Mouse (Mus musculus) neural tube, embryonic 13.5 days (tissue): ENCODE results near the gene Gm12790. TPM values are rescaled to one million over a fixed set of nuclear protein-coding genes. Genes with fewer than 3 reads are reported as not detected.
"Not testable (repeated sequence)": the region's sequence is repeated elsewhere in the genome, so short reads cannot be mapped to it uniquely, and the experiment has no call there.

Experiments used
- ATAC-seq: fragments of 200-750 bp; cut with Nextera tagmentation; 2 replicates; pipeline ENCODE4 v1.8.0; 2017; ENCODE audit warnings: low read depth, mild to moderate bottlenecking, moderate TSS enrichment, moderate library complexity
- H3K27ac ChIP-seq: fragments of 300-500 bp; sonication (generic); replicated peaks from 2 replicates; pipeline ENCODE4 v1.5.1; 2015; ENCODE audit warnings: moderate library complexity, mild to moderate bottlenecking, inconsistent platforms
- H3K27me3 ChIP-seq: fragments of 300-500 bp; sonication (generic); 2 replicates; pipeline ENCODE4 v1.6.1; 2015; ENCODE audit warnings: mild to moderate bottlenecking, inconsistent platforms
- H3K36me3 ChIP-seq: fragments of 300-500 bp; sonication (generic); 2 replicates; pipeline ENCODE4 v1.6.1; 2015; ENCODE audit warnings: mild to moderate bottlenecking, inconsistent platforms
- H3K4me1 ChIP-seq: fragments of 300-500 bp; sonication (generic); replicated peaks from 2 replicates; pipeline ENCODE4 v1.6.1; 2015; ENCODE audit warnings: inconsistent platforms
- H3K4me2 ChIP-seq: fragments of 300-500 bp; sonication (generic); 2 replicates; pipeline ENCODE4 v1.6.1; 2015; ENCODE audit warnings: inconsistent platforms, mild to moderate bottlenecking, moderate library complexity
- H3K4me3 ChIP-seq: fragments of 300-500 bp; sonication (generic); 2 replicates; pipeline ENCODE4 v1.5.1; 2015; ENCODE audit warnings: mild to moderate bottlenecking, inconsistent platforms
- H3K9ac ChIP-seq: fragments of 300-500 bp; sonication (generic); 2 replicates; pipeline ENCODE4 v1.6.1; 2015; ENCODE audit warnings: moderate library complexity, mild to moderate bottlenecking, inconsistent platforms
- H3K9me3 ChIP-seq: fragments of 300-500 bp; sonication (generic); 2 replicates; pipeline ENCODE4 v1.6.1; 2016; ENCODE audit warnings: inconsistent platforms
- WGBS: fragments of 180-500 bp; shearing (Covaris S2); methylation state at CpG from one replicate; pipeline ENCODE4 v1.1.7; 2015; 5-methylcytosine and 5-hydroxymethylcytosine counted together
- polyA plus RNA-seq: library from polyadenylated mRNA; unstranded; fragments of >200 nt; fragmentation: Nextera tagmentation; extraction: Ambion mirVana; gene quantifications from 2 replicates; pipeline ENCODE4 v1.2.1, GENCODE M21; 2015

The Gm12790 gene
- polyA plus RNA-seq: not detected in 2 replicates

GRCm38 (mm10) chr4:101980949-101981348, at the start of gene Gm12790:
TSS of gene Gm12790 (minus strand) at chr4:101981049.
- 86% methylated on average over 1 of the region's 5 CpGs for WGBS
- H3K36me3 ChIP-seq, H3K27me3 ChIP-seq, H3K4me2 ChIP-seq, H3K9ac ChIP-seq, ATAC-seq, H3K9me3 ChIP-seq, H3K4me1 ChIP-seq, H3K4me3 ChIP-seq, H3K27ac ChIP-seq: not testable (repeated sequence)

GRCm38 (mm10) chr4:102026619-102027018, 45.8 kb upstream of the Gm12790 start:
- no peak for ATAC-seq
- WGBS: 89% methylated on average over 6 of the region's 6 CpGs

DNA sequence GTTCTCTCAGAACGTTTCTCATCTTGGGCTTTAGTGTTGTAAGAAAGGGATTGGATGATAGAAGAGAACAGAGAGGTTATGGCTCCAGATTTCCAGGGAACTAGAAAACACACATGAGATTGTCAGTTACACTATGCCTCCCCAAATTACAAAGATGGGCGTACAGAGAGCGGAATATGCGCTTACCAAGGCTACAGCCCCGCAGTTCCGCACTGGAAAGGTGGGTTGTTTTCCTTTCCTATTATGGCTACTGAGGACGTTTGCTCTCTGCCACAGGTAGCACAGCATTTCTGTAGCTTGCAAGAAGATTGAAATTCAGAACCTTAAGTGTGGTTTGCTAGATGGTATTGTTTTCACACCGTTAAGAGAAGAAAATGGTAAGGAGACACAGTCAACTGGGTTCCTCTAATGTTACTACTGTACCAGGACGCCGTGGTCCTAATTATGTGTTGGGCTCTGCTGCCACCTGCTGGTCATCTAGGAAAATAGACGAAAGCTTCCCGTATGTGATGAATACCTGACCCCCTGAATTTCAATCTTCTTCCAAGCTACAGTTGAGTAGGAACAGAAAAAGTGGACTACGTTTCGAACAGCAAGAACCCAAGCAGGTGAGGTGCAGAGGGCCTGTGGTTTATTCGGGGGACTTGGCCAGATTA, 17.5 kb upstream of the Gm12790 start:
- no peak overlapping the region for H3K27ac ChIP-seq
- ATAC-seq: peak; percentile 84
- no peaks in the 10 kb centered on the region for H3K9me3 ChIP-seq
- H3K27me3 ChIP-seq: no peaks in the 10 kb centered on the region
- no peak overlapping the region for H3K4me2 ChIP-seq
- no peaks in the 10 kb centered on the region for H3K36me3 ChIP-seq
- H3K4me3 ChIP-seq: no peak overlapping the region
- 41% methylated on average over 15 of the region's 15 CpGs for WGBS
- no peaks in the 10 kb centered on the region for H3K4me1 ChIP-seq
- H3K9ac ChIP-seq: no peak overlapping the region

More at GRCm38 (mm10) chr4:102026619-102027018, 45.8 kb upstream of the Gm12790 start:
- no peak overlapping the region for H3K4me2 ChIP-seq
- no peaks in the 10 kb centered on the region for H3K36me3 ChIP-seq
- H3K4me3 ChIP-seq: no peak overlapping the region
- no peak overlapping the region for H3K9ac ChIP-seq
- no peaks in the 10 kb centered on the region for H3K9me3 ChIP-seq
- no peaks in the 10 kb centered on the region for H3K27me3 ChIP-seq
- H3K27ac ChIP-seq: no peak overlapping the region
- H3K4me1 ChIP-seq: no peaks in the 10 kb centered on the region

DNA sequence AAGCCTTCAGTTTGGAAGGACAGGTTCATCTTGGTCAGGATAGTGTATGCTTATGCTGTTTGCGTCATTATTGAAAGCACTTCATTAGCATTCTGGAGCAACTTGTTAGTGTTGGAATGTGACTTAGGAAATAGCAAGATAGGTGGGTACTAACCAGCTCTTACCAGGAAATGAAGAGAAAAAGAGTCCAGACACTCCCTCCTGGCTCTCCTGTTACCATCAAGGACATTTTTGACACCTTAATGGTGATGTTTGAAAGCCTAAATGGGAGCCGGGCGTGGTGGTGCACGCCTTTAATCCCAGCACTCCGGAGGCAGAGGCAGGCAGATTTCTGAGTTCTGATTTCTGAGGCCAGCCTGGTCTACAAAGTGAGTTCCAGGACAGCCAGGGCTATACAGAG, 16.6 kb upstream of the Gm12790 start:
- H3K36me3 ChIP-seq: no peaks in the 10 kb centered on the region
- WGBS: 94% methylated on average over 5 of the region's 5 CpGs
- H3K9ac ChIP-seq: no peak overlapping the region
- no peak overlapping the region for H3K4me3 ChIP-seq
- ATAC-seq: no peak
- no peaks in the 10 kb centered on the region for H3K27me3 ChIP-seq
- H3K27ac ChIP-seq: no peak overlapping the region
- H3K9me3 ChIP-seq: no peaks in the 10 kb centered on the region
- H3K4me2 ChIP-seq: no peak overlapping the region
- no peaks in the 10 kb centered on the region for H3K4me1 ChIP-seq

DNA sequence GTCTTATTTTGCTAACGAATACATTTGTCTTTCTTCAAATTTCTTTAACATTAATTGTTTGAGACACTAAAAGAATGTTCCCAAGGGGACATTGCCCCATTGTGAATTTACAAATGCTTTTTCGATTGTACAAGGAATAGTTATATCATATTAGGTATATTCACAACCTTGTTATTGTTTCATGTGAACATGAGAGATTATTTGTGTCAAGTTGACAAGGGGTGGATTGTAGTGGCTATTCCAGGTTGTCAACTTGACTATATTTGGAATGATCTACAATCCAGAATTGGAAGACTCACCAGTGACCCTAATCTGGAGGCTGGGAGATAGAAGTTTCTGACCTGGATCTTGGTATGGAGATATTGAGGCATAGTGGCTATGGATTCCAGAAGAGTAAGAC, 5.5 kb upstream of the Gm12790 start, which contains the start of gene Gm12789:
Gm12789 (plus strand) TSS at position 301 of the 400 bp plus-strand sequence.
- WGBS: 89% methylated on average over 2 of the region's 2 CpGs
- not testable (repeated sequence) for H3K4me2 ChIP-seq, H3K27ac ChIP-seq, H3K27me3 ChIP-seq, H3K36me3 ChIP-seq, ATAC-seq, H3K4me3 ChIP-seq, H3K9me3 ChIP-seq, H3K9ac ChIP-seq, H3K4me1 ChIP-seq

DNA sequence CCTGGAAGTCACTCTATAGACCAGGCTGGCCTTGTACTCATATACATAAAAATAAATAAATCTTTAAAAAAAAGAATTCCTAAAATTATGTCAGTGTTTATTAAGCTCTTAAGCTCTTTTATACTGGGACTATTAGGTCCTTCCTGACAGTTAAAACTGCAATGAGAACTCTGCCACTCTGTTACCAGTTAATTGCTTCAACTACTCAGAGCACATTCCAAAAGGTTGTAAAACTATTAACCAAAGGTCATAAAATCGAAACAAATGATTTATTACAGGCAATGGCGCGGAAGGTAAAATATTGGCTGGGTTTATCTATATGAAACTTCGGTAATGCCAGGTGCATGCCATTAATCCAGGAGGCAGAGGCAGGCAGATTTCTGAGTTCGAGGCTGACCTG, 4.8 kb upstream of the Gm12790 start:
- H3K4me1 ChIP-seq: no peaks in the 10 kb centered on the region
- H3K9me3 ChIP-seq: no peaks in the 10 kb centered on the region
- no peak for ATAC-seq
- H3K27ac ChIP-seq: no peak overlapping the region
- no peak overlapping the region for H3K4me3 ChIP-seq
- 59% methylated on average over 5 of the region's 5 CpGs for WGBS
- H3K36me3 ChIP-seq: no peaks in the 10 kb centered on the region
- H3K27me3 ChIP-seq: no peaks in the 10 kb centered on the region
- no peak overlapping the region for H3K9ac ChIP-seq
- no peak overlapping the region for H3K4me2 ChIP-seq

- H3K27ac ChIP-seq, H3K4me2 ChIP-seq, H3K36me3 ChIP-seq, ATAC-seq, H3K27me3 ChIP-seq, H3K9me3 ChIP-seq, H3K4me1 ChIP-seq, H3K9ac ChIP-seq, H3K4me3 ChIP-seq: not testable (repeated sequence)
- WGBS: 88% methylated on average over 2 of the region's 2 CpGs
Observed at GRCm38 (mm10) chr4:101940107-101940506, 40.7 kb downstream of the Gm12790 start, which contains the start of gene Gm12794. TSS of gene Gm12794 (plus strand) at chr4:101940407.

Other genes starting within 250 kb of the Gm12790 start
- gene B020004J07Rik, start 137.0 kb downstream of the Gm12790 start, polyA plus RNA-seq: not detected in 2 replicates
- not detected in 2 replicates for gene C130073F10Rik, start 87.3 kb downstream of the Gm12790 start, polyA plus RNA-seq
- not detected in 2 replicates for gene Gm12800, start 71.9 kb downstream of the Gm12790 start, polyA plus RNA-seq
- not detected in 2 replicates for gene Gm12794, start 40.6 kb downstream of the Gm12790 start, polyA plus RNA-seq
- not detected in 2 replicates for gene Gm12789, start 5.6 kb upstream of the Gm12790 start, polyA plus RNA-seq
- gene Pde4b, start 106.5 kb upstream of the Gm12790 start, polyA plus RNA-seq: 21.8 and 25.9 TPM in 2 replicates